Mouse (Mus musculus) naive thymus-derived CD4-positive, alpha-beta T cell, adult 2 months (primary cell): ENCODE measurements around the gene Calu.
"Not testable (repeated sequence)": the region's sequence is repeated elsewhere in the genome, so short reads cannot be mapped to it uniquely, and the experiment has no call there.

Source experiments
- DNase-seq: peaks from one replicate; pipeline ENCODE4 v3.0.0-alpha.2; 2011; ENCODE audit warnings: low read depth

Calu gene

DNA sequence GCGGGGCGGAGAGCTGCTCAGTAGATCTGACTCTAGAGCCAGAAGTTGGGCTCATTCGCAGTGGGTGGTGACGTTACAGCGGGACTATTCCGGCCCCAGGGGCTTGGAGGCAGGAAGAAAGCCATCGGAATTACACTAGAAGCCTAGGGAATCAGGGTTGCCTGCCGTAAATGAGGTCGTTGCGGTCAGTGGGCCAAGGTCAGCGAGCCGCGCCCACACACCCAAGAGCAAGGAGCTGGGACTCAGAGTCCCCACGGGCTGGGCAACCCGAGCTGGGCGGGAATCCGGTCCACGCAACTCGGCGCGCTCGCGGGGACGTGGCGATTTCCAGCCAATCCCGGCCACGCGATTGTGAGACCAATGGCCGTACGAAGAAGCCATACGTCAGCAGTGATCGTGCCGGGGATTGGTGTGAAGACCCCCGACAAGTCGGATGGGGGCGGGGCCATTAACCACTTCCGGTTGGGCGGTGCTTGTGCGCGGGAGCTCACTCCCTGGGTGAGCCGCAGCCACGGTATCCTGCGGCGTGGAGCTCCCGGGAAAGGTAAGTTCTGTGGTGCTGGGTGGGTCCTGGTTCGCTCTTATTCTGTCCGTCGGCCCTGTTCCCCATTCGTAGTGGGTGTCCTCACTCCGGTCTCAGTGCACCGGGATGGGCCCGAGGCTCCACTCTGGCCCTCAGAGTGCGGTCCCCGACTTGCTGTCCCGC is at the start of gene Calu:
TSS of gene Calu (plus strand) at position 405 of the 706 bp plus-strand sequence.
- peak; percentile 98 for DNase-seq

DNA sequence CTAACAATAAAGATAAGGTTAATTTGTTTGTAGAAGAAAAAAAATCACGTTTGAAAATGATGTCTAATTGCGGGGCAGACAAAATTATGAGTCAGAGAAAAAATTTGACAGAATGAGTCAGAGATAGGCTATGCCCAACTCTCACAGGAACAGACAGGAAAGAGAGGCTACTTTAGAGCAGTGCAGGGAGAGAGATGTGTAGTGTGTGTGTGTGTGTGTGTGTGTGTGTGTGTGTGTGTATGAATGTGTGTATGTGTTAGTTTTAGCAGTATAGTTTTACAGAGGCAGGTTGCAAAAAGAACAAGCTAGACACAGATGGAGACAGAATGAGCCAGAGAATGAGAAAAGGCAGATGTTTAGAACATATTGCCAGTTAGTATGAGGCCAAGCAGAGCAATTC is 48.8 kb upstream of the Calu start:
- DNase-seq, result no peak

- DNase-seq, result no peak
Observed at GRCm38 (mm10) chr6:29303251-29303650, 44.6 kb upstream of the Calu start.

- DNase-seq, result no peak
Observed at GRCm38 (mm10) chr6:29303726-29304125, 44.1 kb upstream of the Calu start.

DNA sequence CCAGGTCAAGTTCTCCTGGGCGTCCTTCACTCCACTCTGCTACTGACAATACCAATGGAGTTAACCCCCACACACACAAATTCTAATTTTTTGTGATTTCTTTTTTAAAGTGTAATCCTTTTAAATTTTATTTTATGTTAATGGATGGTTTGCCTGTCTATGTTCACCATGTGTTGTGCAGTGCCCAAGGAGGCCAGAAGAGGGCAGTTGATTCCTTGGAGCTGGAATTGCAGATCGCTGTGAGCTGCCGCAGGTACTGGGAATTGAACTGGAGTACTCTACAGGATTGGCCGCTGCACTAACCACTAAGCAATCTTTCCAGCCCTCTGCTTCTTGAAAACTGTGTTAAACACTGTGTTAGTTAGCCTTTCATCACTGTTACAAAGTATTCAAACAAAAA is 42.4 kb upstream of the Calu start:
- no peak for DNase-seq

DNA sequence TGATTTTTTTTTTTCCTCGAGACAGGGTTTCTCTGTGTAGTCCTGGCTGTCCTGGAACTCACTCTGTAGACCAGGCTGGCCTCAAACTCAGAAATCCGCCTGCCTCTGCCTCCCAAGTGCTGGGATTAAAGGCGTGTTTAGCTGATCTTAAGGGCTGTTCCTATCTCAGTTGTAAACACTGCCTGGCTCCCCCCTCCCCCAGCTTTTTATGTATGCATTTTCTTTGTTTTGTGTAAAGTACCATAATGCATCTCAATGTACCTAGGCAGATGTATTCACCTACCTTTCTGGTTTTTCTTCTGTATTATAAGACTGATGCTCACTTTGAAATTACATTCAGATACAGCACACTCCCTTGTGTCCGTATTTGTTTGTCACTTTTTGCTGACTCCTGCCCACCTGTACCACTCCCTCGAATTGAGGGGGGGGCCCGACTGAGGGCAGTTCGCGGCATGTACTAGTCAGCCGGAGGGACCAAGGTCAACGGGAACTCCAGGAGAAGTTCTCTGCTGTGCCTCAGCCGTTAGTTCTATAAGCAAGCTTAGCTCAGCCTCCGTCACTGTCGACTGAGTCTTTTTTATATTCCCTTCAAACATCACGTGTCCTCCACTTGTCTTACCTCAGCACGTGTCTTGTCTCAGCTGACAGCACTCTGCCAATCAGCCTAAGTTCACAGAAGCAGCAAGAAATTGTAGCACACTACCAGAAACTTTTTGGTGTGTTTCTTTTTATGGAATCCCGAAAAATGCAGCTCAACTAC is 38.8 kb upstream of the Calu start:
- DNase-seq, result no peak

DNA sequence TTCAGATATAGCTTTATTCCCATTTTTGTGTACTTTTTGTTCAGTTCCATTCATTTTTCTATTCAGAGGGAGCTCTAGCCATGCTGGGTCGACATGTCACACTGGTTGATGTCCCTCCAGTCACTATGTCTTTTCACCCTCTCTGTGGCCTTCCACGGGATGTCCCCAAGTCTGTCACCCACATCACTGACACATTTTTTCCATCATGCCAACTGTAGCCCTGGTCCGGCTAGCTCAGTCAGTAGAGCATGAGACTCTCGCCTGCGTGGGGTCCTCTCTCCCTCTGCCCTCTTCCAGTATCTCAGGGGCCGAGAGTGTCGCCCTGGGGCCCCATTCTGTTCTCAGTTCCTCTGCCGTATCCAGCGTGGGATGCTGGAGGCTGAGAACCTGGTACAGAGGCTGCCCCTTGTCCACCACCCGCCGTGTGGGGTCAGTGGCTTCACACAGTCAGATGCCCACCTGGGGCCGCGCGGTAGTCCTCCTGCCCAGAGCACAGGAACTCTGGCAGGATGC is 34.1 kb upstream of the Calu start:
- no peak for DNase-seq

- no peak for DNase-seq
Observed at GRCm38 (mm10) chr6:29317286-29317685, 30.6 kb upstream of the Calu start.

DNA sequence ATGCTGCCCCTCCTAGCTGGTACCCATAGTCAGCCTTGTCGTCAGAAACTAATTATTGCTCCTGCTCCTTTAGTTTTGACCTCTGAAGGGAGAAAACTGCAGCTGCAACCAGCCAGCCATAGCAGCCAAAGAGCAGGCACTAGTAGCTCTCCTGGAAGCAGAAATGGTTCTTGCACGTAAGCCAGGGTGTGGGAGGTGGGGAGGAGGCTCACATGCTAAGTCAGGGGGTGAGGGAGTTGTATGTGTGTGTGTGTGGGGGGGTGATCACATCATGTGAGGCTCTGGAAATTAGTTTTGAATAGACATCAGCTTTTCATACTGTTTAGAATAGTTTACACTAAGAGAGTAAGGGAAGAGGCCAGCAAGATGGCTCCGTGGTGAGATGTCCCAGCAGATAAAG is 29.9 kb upstream of the Calu start:
- DNase-seq, result no peak

DNA sequence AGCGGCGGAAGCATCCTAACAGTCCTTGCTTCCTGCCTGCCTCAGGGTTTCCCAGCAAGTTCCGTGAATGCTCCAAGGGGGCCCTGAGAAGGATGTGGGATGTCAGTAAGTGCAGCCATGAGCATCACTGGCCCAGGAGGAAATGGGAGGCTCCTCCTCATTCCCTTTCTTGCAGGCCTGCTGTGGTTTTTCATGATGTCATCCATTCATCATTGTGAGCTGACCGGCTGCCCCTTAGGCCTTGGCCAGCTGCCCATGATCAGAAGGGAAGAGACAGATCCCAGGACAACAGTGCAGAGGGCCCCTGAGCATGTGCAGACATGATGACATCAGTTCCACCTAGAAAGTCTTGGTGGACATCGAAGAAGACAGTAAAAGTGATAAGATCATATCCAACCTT is 29.0 kb upstream of the Calu start, which contains the start of gene Fam71f1:
TSS of gene Fam71f1 (plus strand) at position 262 of the 400 bp plus-strand sequence.
- no peak for DNase-seq

GRCm38 (mm10) chr6:29321586-29321985 is 26.3 kb upstream of the Calu start:
- DNase-seq, result no peak

GRCm38 (mm10) chr6:29322147-29322546 is 25.7 kb upstream of the Calu start:
- no peak for DNase-seq

DNA sequence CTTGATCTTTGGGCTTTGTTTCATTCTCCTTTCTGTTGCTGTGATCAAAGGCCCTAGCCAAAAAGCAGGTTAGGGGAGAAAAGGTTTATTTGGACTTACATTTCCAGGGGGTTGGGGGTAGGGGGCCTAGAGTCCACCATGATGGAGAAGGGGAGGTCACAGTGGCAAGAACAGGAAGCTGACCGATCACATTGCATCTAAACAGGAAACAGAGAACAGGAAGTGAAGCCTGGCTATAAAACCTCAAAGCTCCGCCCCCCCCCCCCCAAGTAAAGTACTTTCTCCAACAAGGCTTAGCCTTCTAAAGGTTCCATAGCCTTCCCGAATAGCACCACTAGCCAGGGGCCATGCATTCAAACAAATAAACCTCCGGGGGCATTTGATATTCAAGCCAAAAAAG is 25.1 kb upstream of the Calu start:
- DNase-seq, result peak; percentile 16

DNA sequence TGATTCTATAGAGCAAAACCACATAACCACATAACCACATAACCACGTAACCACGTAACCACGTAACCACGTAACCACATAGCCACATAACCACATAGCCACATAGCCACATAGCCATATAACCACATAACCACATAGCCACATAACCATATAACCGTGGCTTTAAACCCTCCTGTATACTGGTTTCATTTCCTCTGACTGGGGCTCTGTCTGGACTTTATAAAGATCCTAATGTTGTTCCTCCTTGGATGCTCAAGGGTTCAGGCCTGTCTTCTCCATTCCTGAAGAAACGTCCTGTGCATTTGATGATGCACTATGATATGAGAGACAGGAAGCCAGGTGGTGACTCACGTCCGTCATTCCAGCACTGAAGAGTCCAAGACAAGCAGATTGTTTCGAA is 20.9 kb upstream of the Calu start:
- no peak for DNase-seq

DNA sequence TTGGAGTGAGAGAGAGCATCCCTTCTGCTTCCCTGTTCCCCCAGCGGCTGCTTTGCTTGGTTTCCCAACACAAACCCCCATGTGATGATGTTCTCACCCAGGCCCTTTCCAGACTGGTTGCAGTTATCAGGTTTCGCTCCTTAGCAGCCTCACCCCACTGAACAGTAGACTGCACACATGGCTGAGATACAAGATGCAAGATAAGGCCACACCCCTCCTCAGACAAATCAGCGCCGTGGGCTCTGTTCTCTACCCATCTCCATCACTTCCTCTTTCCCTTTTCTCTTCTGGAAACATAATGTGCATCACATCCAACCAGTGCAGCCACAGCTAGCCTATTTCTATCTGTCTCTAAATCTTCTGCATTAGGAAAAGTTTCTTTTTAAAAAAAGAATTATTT is 18.4 kb upstream of the Calu start:
- DNase-seq, result no peak

DNA sequence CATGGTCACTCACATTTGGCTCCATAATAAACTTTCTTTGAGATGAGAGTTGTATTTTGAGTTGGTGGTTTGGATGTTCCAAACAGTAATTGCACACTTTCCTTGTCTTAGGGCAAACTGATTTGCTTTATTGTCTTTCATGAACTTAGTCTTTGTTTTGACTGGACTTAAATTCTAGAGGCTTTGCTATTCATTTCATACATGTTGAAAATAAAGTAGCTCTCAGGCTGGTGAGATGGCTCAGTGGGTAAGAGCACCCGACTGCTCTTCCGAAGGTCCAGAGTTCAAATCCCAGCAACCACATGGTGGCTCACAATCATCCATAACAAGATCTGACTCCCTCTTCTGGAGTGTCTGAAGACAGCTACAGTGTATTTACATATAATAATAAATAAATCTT is 1.4 kb upstream of the Calu start:
- not testable (repeated sequence) for DNase-seq

GRCm38 (mm10) chr6:29347189-29347588 is 680 bp upstream of the Calu start:
- no peak for DNase-seq

- no peak for DNase-seq
Observed at GRCm38 (mm10) chr6:29348371-29348724, 479 bp downstream of the Calu start.

DNA sequence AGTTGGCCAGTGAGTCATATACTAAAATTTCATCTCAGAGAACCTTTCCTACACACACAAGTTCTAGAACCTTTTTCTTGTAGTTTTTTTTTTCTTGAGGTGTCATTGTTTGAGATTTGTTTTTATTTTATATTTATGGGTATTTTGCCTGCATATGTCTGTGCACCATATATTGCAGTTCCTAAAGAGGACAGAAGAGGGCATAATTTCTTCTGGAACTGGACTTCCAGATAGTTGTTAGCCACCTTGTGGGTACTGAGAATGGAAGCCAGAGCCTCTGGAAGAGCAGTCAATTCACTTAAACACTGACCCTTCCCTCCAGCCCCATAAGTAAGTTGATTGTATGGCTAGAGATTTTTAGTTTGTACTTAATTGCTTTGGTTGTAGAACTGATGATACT is 3.7 kb downstream of the Calu start:
- peak; percentile 67 for DNase-seq

GRCm38 (mm10) chr6:29352816-29353215 is 4.9 kb downstream of the Calu start:
- no peak for DNase-seq

- DNase-seq, result no peak
Observed at GRCm38 (mm10) chr6:29359386-29359785, 11.5 kb downstream of the Calu start.

DNA sequence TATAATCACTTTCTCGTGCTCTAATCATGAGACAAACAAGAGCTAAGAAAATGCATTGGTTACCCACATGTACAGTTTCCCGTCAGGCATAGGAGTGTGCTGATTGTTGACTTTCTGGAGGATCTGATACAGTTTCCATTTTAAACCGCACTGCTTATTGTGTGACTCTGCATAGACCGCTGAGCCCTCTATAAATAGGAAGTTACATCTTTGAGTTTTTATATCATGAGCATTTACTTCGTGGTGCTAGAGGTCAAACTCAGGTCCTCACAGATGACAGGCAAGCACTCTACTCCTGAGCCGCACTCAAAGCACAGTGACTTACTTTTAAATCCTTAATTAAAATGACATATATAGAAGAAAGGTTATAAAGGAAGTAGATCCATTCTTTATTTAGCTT is 12.3 kb downstream of the Calu start:
- no peak for DNase-seq
